Mouse (Mus musculus) forebrain, postnatal 0 days (tissue): Measurements from ENCODE around the gene Abr. TPM values are rescaled to one million over a fixed set of nuclear protein-coding genes. Genes with fewer than 3 reads are reported as not detected.

Experiments
- ATAC-seq: fragments of 200-750 bp; cut with Nextera tagmentation; 2 replicates; pipeline ENCODE4 v1.8.0; 2017; ENCODE audit warnings: mild to moderate bottlenecking, moderate library complexity
- DNase-seq: peaks from one replicate; pipeline ENCODE4 v3.0.0-alpha.2; 2015
- H3K27ac ChIP-seq: fragments of 300-500 bp; sonication (generic); 2 replicates; pipeline ENCODE4 v1.5.1; 2014; ENCODE audit warnings: low read depth, mild to moderate bottlenecking, antibody characterized with exemption, low read length, moderate library complexity, mixed read lengths
- H3K27me3 ChIP-seq: fragments of 300-500 bp; sonication (generic); 2 replicates; pipeline ENCODE4 v1.6.1; 2014; ENCODE audit warnings: mild to moderate bottlenecking, low read length, mixed read lengths; ENCODE audit not compliant: insufficient read depth
- H3K36me3 ChIP-seq: fragments of 300-500 bp; sonication (generic); 2 replicates; pipeline ENCODE4 v1.6.1; 2014; ENCODE audit warnings: mild to moderate bottlenecking, moderate library complexity; ENCODE audit not compliant: insufficient read depth
- H3K4me1 ChIP-seq: fragments of 300-500 bp; sonication (generic); 2 replicates; pipeline ENCODE4 v1.6.1; 2014; ENCODE audit warnings: antibody characterized with exemption; ENCODE audit not compliant: insufficient read depth
- H3K4me2 ChIP-seq: fragments of 300-500 bp; sonication (generic); 2 replicates; pipeline ENCODE4 v1.6.1; 2014; ENCODE audit warnings: low read depth, mild to moderate bottlenecking, moderate library complexity
- H3K4me3 ChIP-seq: fragments of 300-500 bp; sonication (generic); 2 replicates; pipeline ENCODE4 v1.5.1; 2014; ENCODE audit warnings: low read depth, low read length, mixed read lengths
- H3K9ac ChIP-seq: fragments of 300-500 bp; sonication (generic); 2 replicates; pipeline ENCODE4 v1.6.1; 2014; ENCODE audit warnings: mild to moderate bottlenecking
- H3K9me3 ChIP-seq: fragments of 300-500 bp; sonication (generic); 2 replicates; pipeline ENCODE4 v1.6.1; 2016; ENCODE audit warnings: low read length
- CTCF ChIP-seq: sonication (generic); IDR thresholded peaks from 2 replicates; pipeline ENCODE4 v1.5.1; 2016; ENCODE audit warnings: antibody characterized with exemption, control low read depth, low read depth
- WGBS: fragments of 180-500 bp; shearing (Covaris S2); extraction: QIAGEN DNeasy Blood & Tissue Kit; methylation state at CpG from one replicate; pipeline ENCODE4 v1.1.7; 2014; 5-methylcytosine and 5-hydroxymethylcytosine counted together
- polyA plus RNA-seq: library from polyadenylated mRNA; unstranded; fragments of >200 nt; fragmentation: Nextera tagmentation; extraction: Ambion mirVana; gene quantifications from 2 replicates; pipeline ENCODE4 v1.2.1, GENCODE M21; 2015
- total RNA-seq: library from RNA; depleted of rRNA; stranded (reverse); fragments of >200 nt; gene quantifications from 2 replicates; pipeline ENCODE4 v1.2.3, GENCODE M21; 2014

Gene Abr
- total and polyA plus RNA-seq, 2 experiments from 2014 or later = 110 to 262 TPM

DNA sequence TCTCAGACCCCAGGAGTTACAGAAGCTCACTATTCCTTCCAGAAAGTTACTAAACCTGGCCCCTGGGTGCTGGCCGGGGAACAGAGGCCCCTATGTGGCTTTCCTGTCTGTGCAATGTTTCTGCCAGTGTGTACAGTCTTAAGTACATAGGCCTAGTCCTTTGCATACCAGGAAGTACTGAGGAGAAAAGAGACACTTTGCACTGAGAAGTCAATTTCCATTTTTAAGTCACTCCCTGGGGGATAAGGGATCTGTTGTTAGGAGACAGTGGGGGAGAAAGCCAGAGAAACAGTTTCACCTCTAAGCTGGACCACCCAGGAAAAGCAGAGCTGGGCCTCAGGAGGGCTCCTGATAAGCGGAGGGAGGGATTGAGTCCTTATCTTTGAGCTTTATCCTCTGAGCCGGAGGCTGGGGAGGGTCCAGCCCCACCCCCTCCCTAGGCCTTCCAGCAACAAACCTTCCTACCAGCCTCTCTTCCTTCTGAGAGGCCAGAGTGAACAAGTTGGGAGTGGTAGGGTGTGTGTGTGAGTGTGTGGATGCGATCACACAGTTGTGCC lies 138.9 kb downstream of the Abr start:
- TF ChIP-seq CTCF = no peak
- H3K9ac ChIP-seq = no peak overlapping the region
- WGBS = 35% methylated on average over 4 of the region's 4 CpGs

DNA sequence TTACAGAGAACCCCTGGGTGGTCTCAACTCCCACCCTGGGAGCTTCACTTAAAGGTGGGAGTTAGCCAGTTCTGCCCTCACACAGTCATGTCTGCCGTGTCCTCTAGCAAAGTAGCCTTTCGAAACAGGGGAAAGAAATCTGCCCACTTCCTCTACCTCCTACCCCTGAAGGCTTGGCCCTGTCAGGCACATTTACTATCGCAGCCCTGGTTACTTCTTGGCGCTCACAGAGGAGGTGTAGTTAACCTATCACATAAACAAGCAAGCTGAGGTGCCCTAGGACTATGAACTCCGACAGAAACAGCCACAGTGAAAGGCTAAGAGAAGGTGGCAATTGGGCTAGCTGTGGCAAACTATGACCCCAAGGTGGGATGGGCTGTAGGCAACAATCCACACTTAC lies 139.4 kb downstream of the Abr start:
- ATAC-seq (no peak), DNase-seq (no peak)
- H3K4me1 ChIP-seq = no peaks in the 10 kb centered on the region; the same call in 1 of the 2 replicates
- H3K36me3 ChIP-seq = peaks cover 27% of the 10 kb centered on the region
- no peak overlapping the region for H3K4me2 ChIP-seq
- no peak overlapping the region for H3K9ac ChIP-seq
- no peak overlapping the region for H3K4me3 ChIP-seq
- H3K27me3 ChIP-seq = no peaks in the 10 kb centered on the region
- 54% methylated on average over 5 of the region's 5 CpGs for WGBS
- H3K27ac ChIP-seq = no peak overlapping the region
- no peaks in the 10 kb centered on the region for H3K9me3 ChIP-seq
- TF ChIP-seq CTCF = no peak

More for the DNA sequence above, 138.9 kb downstream of the Abr start:
- no peak overlapping the region for H3K4me2 ChIP-seq
- H3K27ac ChIP-seq = no peak overlapping the region
- H3K4me1 ChIP-seq = no peaks in the 10 kb centered on the region; the same call in 1 of the 2 replicates
- ATAC-seq = no peak
- DNase-seq = no peak
- H3K9me3 ChIP-seq = no peaks in the 10 kb centered on the region
- no peaks in the 10 kb centered on the region for H3K27me3 ChIP-seq
- peaks cover 22% of the 10 kb centered on the region for H3K36me3 ChIP-seq
- no peak overlapping the region for H3K4me3 ChIP-seq

DNA sequence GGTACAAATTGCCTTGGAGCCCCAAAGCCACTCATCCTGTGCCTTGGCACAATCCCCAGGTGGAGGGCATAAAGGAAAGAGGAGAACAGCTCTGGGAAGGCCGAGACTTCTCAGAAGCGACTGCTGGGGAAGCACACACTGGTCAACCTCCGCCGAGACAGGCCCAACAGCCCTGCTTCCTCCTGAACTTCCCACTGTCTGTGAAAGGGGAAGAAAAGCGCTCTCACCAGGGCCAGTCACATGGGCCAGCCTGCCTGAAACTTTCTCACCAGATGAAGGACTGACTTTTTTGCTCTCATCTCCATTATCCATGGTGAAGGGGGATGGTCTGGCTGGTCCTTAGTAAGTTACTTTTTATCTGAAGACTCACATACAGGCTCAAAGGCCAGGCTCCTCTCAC lies 139.9 kb downstream of the Abr start:
- TF ChIP-seq CTCF = no peak
- Histone ChIP-seq H3K27ac (no peak overlapping the region), H3K4me1 (no peaks in the 10 kb centered on the region; the same call in 1 of the 2 replicates), H3K4me3 (no peak overlapping the region), H3K4me2 (no peak overlapping the region), H3K9ac (no peak overlapping the region), H3K27me3 (no peaks in the 10 kb centered on the region), H3K36me3 (peaks cover 28% of the 10 kb centered on the region), H3K9me3 (no peaks in the 10 kb centered on the region)
- DNase-seq (no peak), ATAC-seq (no peak)
- WGBS = 57% methylated on average over 5 of the region's 5 CpGs

DNA sequence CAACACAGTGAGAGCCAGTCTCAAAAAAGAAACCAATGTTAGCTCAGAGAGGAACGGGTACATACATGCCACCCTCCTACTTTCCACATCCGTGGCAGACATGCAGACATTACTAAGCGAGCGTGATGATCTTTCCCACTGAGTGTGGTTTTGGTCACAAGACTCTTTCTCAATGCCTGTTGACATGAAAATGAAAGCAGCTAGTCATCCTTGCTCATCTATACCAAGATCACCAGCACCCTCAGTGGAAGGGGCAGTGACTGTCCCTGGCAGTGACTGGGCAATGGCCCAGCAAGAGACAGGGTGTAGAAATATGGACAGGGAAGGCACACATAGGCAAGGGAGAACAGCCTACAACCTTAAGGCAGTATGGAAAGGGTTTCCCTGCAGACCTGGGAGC lies 142.4 kb downstream of the Abr start:
- Histone ChIP-seq H3K36me3 (peaks cover 26% of the 10 kb centered on the region), H3K4me1 (no peaks in the 10 kb centered on the region; the same call in 1 of the 2 replicates), H3K9ac (no peak overlapping the region), H3K4me3 (no peak overlapping the region), H3K27me3 (no peaks in the 10 kb centered on the region), H3K4me2 (no peak overlapping the region), H3K9me3 (no peaks in the 10 kb centered on the region), H3K27ac (no peak overlapping the region)
- no peak for TF ChIP-seq CTCF
- 96% methylated on average over 4 of the region's 4 CpGs for WGBS
- no peak for ATAC-seq
- DNase-seq = no peak

DNA sequence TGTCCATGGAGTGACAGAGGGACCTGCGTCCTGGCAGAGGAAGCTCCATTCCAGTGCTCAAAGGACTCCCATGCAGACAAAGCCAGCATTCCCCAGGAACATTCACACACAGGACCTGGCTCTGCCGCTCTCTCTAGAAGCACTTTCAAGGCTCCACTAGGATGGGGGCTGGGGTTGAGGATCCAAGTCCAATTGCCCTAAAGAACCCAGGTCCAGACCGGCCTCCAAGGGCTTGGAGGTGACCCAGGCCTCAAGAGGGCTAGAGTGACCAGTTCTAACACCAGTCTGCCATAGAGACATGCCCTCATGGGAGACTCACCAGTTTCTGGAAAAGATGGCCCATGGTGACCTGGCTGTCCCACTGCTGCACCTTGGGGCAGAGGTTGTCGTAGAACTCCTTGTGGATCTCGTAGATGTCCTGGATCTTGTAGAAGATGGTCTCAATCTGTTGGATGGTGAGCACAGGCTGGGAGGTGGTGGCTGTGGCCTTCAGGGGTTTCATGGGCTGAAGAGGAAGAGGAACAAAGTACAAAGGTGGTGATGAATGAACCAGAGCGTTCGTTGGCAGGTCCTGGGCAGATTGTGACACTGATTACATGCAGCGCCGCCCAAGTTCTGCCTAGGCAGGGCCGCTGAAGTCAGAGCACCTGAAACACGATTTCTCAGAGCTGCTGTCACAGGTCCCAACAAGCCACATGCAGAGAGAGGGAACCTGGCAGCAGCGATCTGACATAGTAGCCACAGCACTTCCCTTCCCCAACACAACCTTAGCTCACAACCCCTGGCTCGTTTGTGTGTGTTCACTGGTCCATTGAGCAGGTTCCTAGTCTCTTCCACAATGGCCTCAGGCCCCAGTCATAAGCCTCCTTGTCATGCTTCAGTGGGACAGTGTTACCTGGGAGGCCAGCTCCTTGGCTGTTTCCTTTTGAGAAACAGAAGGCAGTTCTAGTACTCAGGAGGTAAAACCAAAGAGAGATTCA lies 143.1 kb downstream of the Abr start:
- ATAC-seq = no peak

DNA sequence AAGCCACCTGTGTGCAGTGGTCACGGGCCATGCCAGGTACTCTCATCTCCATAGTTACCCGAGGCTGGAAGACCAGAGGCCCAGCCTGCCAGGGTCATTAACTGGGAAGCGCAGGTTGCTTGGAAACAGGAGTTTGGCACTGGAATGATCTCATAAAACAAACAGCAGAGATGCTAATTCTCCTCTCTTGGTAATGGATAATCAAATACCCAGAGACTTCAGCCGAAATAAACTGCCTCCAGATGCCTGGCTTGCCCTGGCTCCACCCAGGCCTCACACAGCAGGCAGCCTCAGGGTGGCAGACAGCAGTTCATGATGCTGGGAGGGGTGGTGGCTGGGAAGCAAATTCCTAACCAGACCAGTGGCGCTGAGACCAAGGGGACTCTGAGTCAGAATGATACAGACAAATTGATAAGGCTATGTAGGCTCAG lies 145.0 kb downstream of the Abr start:
- no peak for TF ChIP-seq CTCF
- ATAC-seq (peak; percentile 26; the same call in 1 of the 2 replicates), DNase-seq (no peak)
- 21% methylated on average over 5 of the region's 5 CpGs for WGBS
- Histone ChIP-seq H3K36me3 (peaks cover 25% of the 10 kb centered on the region), H3K4me3 (no peak overlapping the region), H3K4me2 (no peak overlapping the region), H3K9me3 (no peaks in the 10 kb centered on the region), H3K27ac (peak overlapping the region; percentile 52), H3K9ac (no peak overlapping the region), H3K4me1 (peaks cover 11% of the 10 kb centered on the region), H3K27me3 (no peaks in the 10 kb centered on the region)

More for the DNA sequence above, 143.1 kb downstream of the Abr start:
- no peak overlapping the region for H3K27ac ChIP-seq
- H3K4me2 ChIP-seq = no peak overlapping the region
- H3K27me3 ChIP-seq = no peaks in the 10 kb centered on the region
- 89% methylated on average over 13 of the region's 13 CpGs for WGBS
- H3K4me3 ChIP-seq = no peak overlapping the region
- no peaks in the 10 kb centered on the region for H3K9me3 ChIP-seq
- no peaks in the 10 kb centered on the region; the same call in 1 of the 2 replicates for H3K4me1 ChIP-seq
- TF ChIP-seq CTCF = no peak
- no peak for DNase-seq
- no peak overlapping the region for H3K9ac ChIP-seq
- peaks cover 25% of the 10 kb centered on the region for H3K36me3 ChIP-seq
